Mouse (Mus musculus) myocyte (in vitro differentiated cells): ENCODE measurements at regions not wholly inside any gene's neighbourhood (a gene's known extent, or its start where the extent isn't known, plus 50 kb on each side); places are given as distances from the start of the nearest gene placed in this dataset.

ENCODE experiments used
- H3K27me3 ChIP-seq: one replicate; pipeline ENCODE4 v1.6.1; 2011; ENCODE audit not compliant: control insufficient read depth, insufficient read depth, insufficient read length
- H3K36me3 ChIP-seq: one replicate; pipeline ENCODE4 v1.6.1; 2011; ENCODE audit not compliant: control insufficient read depth, insufficient read depth
- H3K4me2 ChIP-seq: one replicate; pipeline ENCODE4 v1.6.1; 2011; ENCODE audit warnings: low read depth, control low read depth
- H3K4me3 ChIP-seq: one replicate; pipeline ENCODE4 v1.5.1; 2011; ENCODE audit warnings: mild to moderate bottlenecking, control low read depth, moderate library complexity
- H3K79me2 ChIP-seq: one replicate; pipeline ENCODE4 v1.6.1; 2011; ENCODE audit not compliant: control insufficient read depth, insufficient read depth
- H3ac ChIP-seq: one replicate; pipeline ENCODE4 v1.6.1; 2011; ENCODE audit not compliant: control insufficient read depth, insufficient read length
- CEBPB ChIP-seq: IDR thresholded peaks from 2 replicates; pipeline ENCODE4 v1.6.1; 2011; ENCODE audit warnings: mild to moderate bottlenecking, moderate library complexity; ENCODE audit not compliant: poor library complexity, insufficient read depth, severe bottlenecking
- E2F4 ChIP-seq: IDR thresholded peaks from one replicate; pipeline ENCODE4 v1.6.1; 2011; ENCODE audit warnings: mild to moderate bottlenecking, control low read depth, moderate library complexity; ENCODE audit not compliant: insufficient read depth
- MAX ChIP-seq: IDR thresholded peaks from one replicate; pipeline ENCODE4 v1.6.1; 2011; ENCODE audit warnings: low read depth, mild to moderate bottlenecking, control low read depth
- MYOD1 ChIP-seq, 3 experiments: IDR thresholded peaks; one replicate each; pipeline ENCODE4 v1.6.1; 2011; ENCODE audit warnings: control low read depth in 2 of 3, low read depth in 2 of 3, mild to moderate bottlenecking in 2 of 3, moderate library complexity in 1 of 3; ENCODE audit not compliant: insufficient read length in 2 of 3, control insufficient read depth in 1 of 3
- MYOG ChIP-seq, 3 experiments: IDR thresholded peaks; one replicate each; pipeline ENCODE4 v1.6.1; 2011; ENCODE audit warnings: control low read depth in 2 of 3, low read depth in 2 of 3, mild to moderate bottlenecking in 2 of 3; ENCODE audit not compliant: insufficient read length in 2 of 3, control insufficient read depth in 1 of 3, insufficient read depth in 1 of 3
- POLR2A ChIP-seq: IDR thresholded peaks from one replicate; pipeline ENCODE4 v1.6.1; 2011; ENCODE audit warnings: low read depth, mild to moderate bottlenecking, control low read depth, moderate library complexity; ENCODE audit not compliant: insufficient read length
- POLR2AphosphoS2 ChIP-seq: IDR thresholded peaks from one replicate; pipeline ENCODE4 v1.6.1; 2011; ENCODE audit warnings: low read depth, control low read depth; ENCODE audit not compliant: insufficient read length
- REST ChIP-seq: IDR thresholded peaks from one replicate; pipeline ENCODE4 v1.6.1; 2011; ENCODE audit warnings: mild to moderate bottlenecking, control low read depth, moderate library complexity; ENCODE audit not compliant: insufficient read depth, insufficient read length
- SRF ChIP-seq: IDR thresholded peaks from one replicate; pipeline ENCODE4 v1.6.1; 2011; ENCODE audit warnings: low read depth; ENCODE audit not compliant: control insufficient read depth, insufficient read length
- TCF12 ChIP-seq: IDR thresholded peaks from one replicate; pipeline ENCODE4 v1.6.1; 2011; ENCODE audit warnings: mild to moderate bottlenecking, control low read depth; ENCODE audit not compliant: poor library complexity, insufficient read depth, severe bottlenecking
- TCF3 ChIP-seq: IDR thresholded peaks from one replicate; pipeline ENCODE4 v1.6.1; 2011; ENCODE audit warnings: low read depth, control low read depth; ENCODE audit not compliant: insufficient read length
- USF1 ChIP-seq: IDR thresholded peaks from one replicate; pipeline ENCODE4 v1.6.1; 2011; ENCODE audit warnings: low read depth, mild to moderate bottlenecking, control low read depth, moderate library complexity

DNA sequence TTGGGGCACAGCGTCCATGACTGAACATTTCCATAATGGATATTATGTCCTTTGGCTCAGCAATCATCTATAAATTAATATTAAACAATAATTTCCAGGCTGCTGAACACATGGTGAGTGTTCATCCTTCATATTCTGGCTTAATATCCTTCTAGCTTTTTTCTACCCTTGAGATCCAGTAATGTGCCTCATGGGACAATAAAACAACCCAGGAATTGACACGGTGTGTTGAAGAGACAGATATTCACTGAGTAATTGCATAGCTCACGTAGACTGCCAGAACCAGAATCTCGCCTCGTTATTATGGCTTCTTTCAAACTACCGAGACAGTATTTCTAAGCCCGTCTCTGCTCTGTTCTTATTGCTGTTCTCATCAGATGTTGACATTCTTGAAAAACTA lies 74.1 kb upstream of the Cnr1 start:
- no peaks in the 10 kb centered on the region for H3K79me2 ChIP-seq
- H3K4me2 ChIP-seq = no peak overlapping the region
- H3ac ChIP-seq = no peak overlapping the region
- H3K36me3 ChIP-seq = no peaks in the 10 kb centered on the region
- TF ChIP-seq CEBPB (no peak), E2F4 (no peak), MYOG (IDR thresholded peaks at IDR 0.05; ENCODE audit: control insufficient read depth in 1 of 3, insufficient read depth in 1 of 3, insufficient read length in 2 of 3, low read depth in 2 of 3) (no peak), SRF (no peak), TCF3 (no peak), TCF12 (no peak), MYOD1 (IDR thresholded peaks at IDR 0.05; ENCODE audit: control insufficient read depth in 1 of 3, insufficient read length in 2 of 3, low read depth in 2 of 3) (no peak), MAX (no peak), POLR2AphosphoS2 (no peak), POLR2A (no peak), USF1 (no peak), REST (no peak)
- H3K4me3 ChIP-seq = no peak overlapping the region
- H3K27me3 ChIP-seq = no peaks in the 10 kb centered on the region

DNA sequence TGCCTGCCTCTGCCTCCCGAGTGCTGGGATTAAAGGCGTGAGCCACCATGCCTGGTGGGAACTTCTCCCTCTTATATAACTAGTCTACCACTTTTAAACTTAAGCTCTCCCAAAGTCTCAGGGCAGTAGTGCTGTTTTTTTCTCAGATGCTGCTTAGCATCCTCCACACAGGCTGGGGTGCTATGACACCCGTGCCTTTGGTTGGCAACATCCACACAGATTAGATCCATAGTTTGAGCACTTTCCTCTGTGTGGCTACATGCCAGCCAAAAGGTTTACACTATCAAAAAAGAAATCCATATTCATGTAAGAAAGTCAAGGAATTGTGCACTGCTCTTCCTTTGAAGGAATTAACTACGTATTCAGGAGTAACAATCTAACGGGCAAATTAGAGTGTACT lies 72.1 kb upstream of the Cnr1 start:
- H3K4me3 ChIP-seq = no peak overlapping the region
- no peaks in the 10 kb centered on the region for H3K79me2 ChIP-seq
- no peaks in the 10 kb centered on the region for H3K36me3 ChIP-seq
- no peak overlapping the region for H3K4me2 ChIP-seq
- H3K27me3 ChIP-seq = no peaks in the 10 kb centered on the region
- TF ChIP-seq REST (no peak), TCF3 (no peak), POLR2AphosphoS2 (no peak), MYOG (IDR thresholded peaks at IDR 0.05; ENCODE audit: control insufficient read depth in 1 of 3, insufficient read depth in 1 of 3, insufficient read length in 2 of 3, low read depth in 2 of 3) (no peak), MAX (no peak), CEBPB (no peak), POLR2A (no peak), TCF12 (no peak)
- no peak overlapping the region for H3ac ChIP-seq

DNA sequence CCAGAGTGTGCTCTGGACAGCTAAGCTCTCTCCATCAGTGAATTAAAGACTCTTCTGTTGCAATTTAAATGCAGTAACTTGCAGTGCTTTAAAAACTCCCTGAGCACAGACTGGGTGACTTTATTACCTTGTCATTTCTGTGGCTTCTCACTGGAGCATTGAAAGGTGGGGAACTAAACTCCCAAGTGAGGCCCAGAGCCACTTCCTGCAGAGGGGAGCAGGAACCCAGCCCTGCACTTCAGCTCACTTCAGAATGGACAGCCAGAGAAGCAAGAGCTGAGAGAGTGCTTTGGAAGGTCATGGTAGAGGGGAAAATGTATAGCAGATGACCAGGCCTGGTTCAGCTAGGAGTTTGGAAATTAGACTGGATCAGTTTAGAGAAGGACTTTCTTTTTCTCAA lies 69.3 kb upstream of the Cnr1 start:
- H3ac ChIP-seq = no peak overlapping the region
- no peaks in the 10 kb centered on the region for H3K79me2 ChIP-seq
- H3K4me2 ChIP-seq = no peak overlapping the region
- H3K27me3 ChIP-seq = no peaks in the 10 kb centered on the region
- H3K4me3 ChIP-seq = no peak overlapping the region
- TF ChIP-seq MYOG (IDR thresholded peaks at IDR 0.05; ENCODE audit: control insufficient read depth in 1 of 3, insufficient read depth in 1 of 3, insufficient read length in 2 of 3, low read depth in 2 of 3) = no peak
- no peak for TF ChIP-seq USF1
- no peak for TF ChIP-seq MAX
- no peak for TF ChIP-seq REST
- no peak for TF ChIP-seq MYOD1 (IDR thresholded peaks at IDR 0.05; ENCODE audit: control insufficient read depth in 1 of 3, insufficient read length in 2 of 3, low read depth in 2 of 3)
- TF ChIP-seq POLR2A = no peak
- no peak for TF ChIP-seq TCF12
- no peaks in the 10 kb centered on the region for H3K36me3 ChIP-seq

DNA sequence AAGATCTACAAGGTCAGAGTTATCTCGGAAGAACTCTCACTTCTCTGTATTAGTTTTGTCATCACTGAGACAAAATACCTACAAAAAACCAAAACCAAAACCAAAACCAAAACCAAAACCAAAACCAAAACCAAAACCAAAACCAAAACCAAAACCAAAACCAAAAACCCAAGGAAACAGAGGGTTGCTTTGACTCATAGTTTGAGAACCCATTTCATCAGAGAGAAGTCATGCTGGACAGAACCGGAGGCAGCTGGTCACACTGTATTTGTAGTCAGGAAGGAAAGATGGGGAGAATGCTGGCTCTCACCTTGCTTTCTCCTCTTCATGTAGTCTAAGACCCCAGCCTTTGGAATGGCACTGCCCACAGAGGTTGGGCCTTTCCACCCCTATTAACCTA lies 57.3 kb upstream of the Cnr1 start:
- Histone ChIP-seq H3K4me3 (no peak overlapping the region), H3K4me2 (no peak overlapping the region), H3ac (no peak overlapping the region), H3K36me3 (no peaks in the 10 kb centered on the region), H3K79me2 (no peaks in the 10 kb centered on the region), H3K27me3 (no peaks in the 10 kb centered on the region)
- TF ChIP-seq CEBPB = no peak
- TF ChIP-seq POLR2A = no peak
- no peak for TF ChIP-seq REST
- TF ChIP-seq MYOG (IDR thresholded peaks at IDR 0.05; ENCODE audit: control insufficient read depth in 1 of 3, insufficient read depth in 1 of 3, insufficient read length in 2 of 3, low read depth in 2 of 3) = no peak
- TF ChIP-seq SRF = no peak
- TF ChIP-seq MAX = no peak
- no peak for TF ChIP-seq TCF12
- TF ChIP-seq USF1 = no peak
- no peak for TF ChIP-seq POLR2AphosphoS2
- TF ChIP-seq MYOD1 (IDR thresholded peaks at IDR 0.05; ENCODE audit: control insufficient read depth in 1 of 3, insufficient read length in 2 of 3, low read depth in 2 of 3) = no peak
- TF ChIP-seq E2F4 = no peak
- no peak for TF ChIP-seq TCF3

DNA sequence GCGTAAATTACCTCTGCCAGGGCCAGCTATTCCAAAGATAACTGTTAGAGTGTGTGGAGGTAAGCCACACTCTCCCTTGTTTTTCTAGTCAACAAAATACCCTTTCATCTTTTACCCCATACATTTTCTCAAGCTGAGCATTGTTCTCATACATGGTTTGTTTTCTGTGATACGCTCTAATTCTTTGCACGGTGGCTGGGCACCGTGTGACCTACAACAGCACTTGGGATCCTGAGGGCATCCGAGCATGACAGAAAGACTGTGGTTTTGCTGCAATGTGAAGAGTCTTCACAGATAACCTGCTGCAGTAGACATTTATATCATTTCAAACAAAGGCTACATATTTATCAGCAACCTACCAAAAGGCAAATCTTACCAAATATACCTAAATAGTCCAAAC lies 55.1 kb upstream of the Cnr1 start:
- TF ChIP-seq SRF = no peak
- no peak for TF ChIP-seq MAX
- no peak for TF ChIP-seq CEBPB
- no peak for TF ChIP-seq TCF12
- TF ChIP-seq MYOG (IDR thresholded peaks at IDR 0.05; ENCODE audit: control insufficient read depth in 1 of 3, insufficient read depth in 1 of 3, insufficient read length in 2 of 3, low read depth in 2 of 3) = no peak
- no peak for TF ChIP-seq MYOD1 (IDR thresholded peaks at IDR 0.05; ENCODE audit: control insufficient read depth in 1 of 3, insufficient read length in 2 of 3, low read depth in 2 of 3)
- TF ChIP-seq TCF3 = no peak
- Histone ChIP-seq H3K36me3 (no peaks in the 10 kb centered on the region), H3ac (no peak overlapping the region), H3K27me3 (no peaks in the 10 kb centered on the region), H3K4me2 (no peak overlapping the region), H3K79me2 (no peaks in the 10 kb centered on the region), H3K4me3 (no peak overlapping the region)
